Mouse (Mus musculus) limb, embryonic 10.5 days (tissue): ENCODE data around the gene Arg2. TPM values are rescaled to one million over a fixed set of nuclear protein-coding genes. Genes with fewer than 3 reads are reported as not detected.
"Not testable (repeated sequence)": the region's sequence is repeated elsewhere in the genome, so short reads cannot be mapped to it uniquely, and the experiment has no call there.

Source experiments
- DNase-seq: peaks from one replicate; pipeline ENCODE4 v3.0.0-alpha.2; 2017; ENCODE audit warnings: low spot score
- H3K27ac ChIP-seq: fragments of 300-500 bp; sonication (generic); 2 replicates; pipeline ENCODE4 v1.5.1; 2016; ENCODE audit warnings: mild to moderate bottlenecking
- H3K27me3 ChIP-seq: fragments of 300-500 bp; sonication (generic); 2 replicates; pipeline ENCODE4 v1.6.1; 2016; ENCODE audit warnings: low read depth, mild to moderate bottlenecking; ENCODE audit not compliant: poor library complexity, severe bottlenecking
- H3K36me3 ChIP-seq: fragments of 300-500 bp; sonication (generic); 2 replicates; pipeline ENCODE4 v1.6.1; 2016; ENCODE audit warnings: mild to moderate bottlenecking, moderate library complexity
- H3K4me1 ChIP-seq: fragments of 300-500 bp; sonication (generic); 2 replicates; pipeline ENCODE4 v1.6.1; 2016
- H3K4me3 ChIP-seq: fragments of 300-500 bp; sonication (generic); 2 replicates; pipeline ENCODE4 v1.5.1; 2016; ENCODE audit warnings: mild to moderate bottlenecking, moderate library complexity
- H3K9me3 ChIP-seq: fragments of 300-500 bp; sonication (generic); replicated peaks from 2 replicates; pipeline ENCODE4 v1.6.1; 2016; ENCODE audit warnings: mild to moderate bottlenecking
- WGBS: fragments of 180-500 bp; shearing (Covaris S2); methylation state at CpG from one replicate; pipeline ENCODE4 v1.1.7; 2016; 5-methylcytosine and 5-hydroxymethylcytosine counted together
- polyA plus RNA-seq: library from polyadenylated mRNA; unstranded; fragments of >200 nt; fragmentation: Nextera tagmentation; extraction: Ambion mirVana; gene quantifications from 2 replicates; pipeline ENCODE4 v1.2.1, GENCODE M21; 2016

The Arg2 gene
- polyA plus RNA-seq, 1 experiment from 2014 or later, result 0.26 TPM

- peaks cover 8% of the 10 kb centered on the region for H3K4me1 ChIP-seq
- DNase-seq, result no peak
- peaks cover 47% of the 10 kb centered on the region for H3K36me3 ChIP-seq
- no peaks in the 10 kb centered on the region for H3K27me3 ChIP-seq
- 93% methylated on average over 5 of the region's 5 CpGs for WGBS
- no peaks in the 10 kb centered on the region for H3K9me3 ChIP-seq
- no peak overlapping the region for H3K27ac ChIP-seq
- no peak overlapping the region for H3K4me3 ChIP-seq
These were observed 45.4 kb downstream of the Arg2 start for GRCm38 (mm10) chr12:79175998-79176397.

DNA sequence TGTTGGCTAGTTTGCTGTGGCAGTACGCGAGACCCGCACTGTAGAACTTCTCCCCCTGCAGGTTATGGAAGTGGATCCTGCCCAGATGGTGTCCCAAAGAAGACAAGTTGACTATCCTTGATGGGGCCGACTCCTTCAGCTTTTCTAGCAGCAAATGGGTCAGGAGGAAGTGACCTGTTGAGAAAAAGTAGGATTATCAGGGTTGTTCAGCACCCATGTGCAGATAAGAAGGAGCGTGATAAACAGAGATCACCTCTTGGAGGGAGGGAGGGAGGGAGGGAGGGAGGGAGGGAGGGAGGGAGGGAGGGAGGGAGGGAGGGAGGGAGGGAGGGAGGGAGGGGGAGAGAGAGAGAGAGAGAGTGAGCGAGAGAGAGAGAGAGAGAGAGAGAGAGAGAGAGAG, 54.6 kb downstream of the Arg2 start:
- not testable (repeated sequence) for DNase-seq, H3K27me3 ChIP-seq, H3K9me3 ChIP-seq, H3K4me1 ChIP-seq, H3K27ac ChIP-seq, H3K4me3 ChIP-seq
- peaks cover 86% of the 10 kb centered on the region for H3K36me3 ChIP-seq
- 87% methylated on average over 6 of the region's 6 CpGs for WGBS

DNA sequence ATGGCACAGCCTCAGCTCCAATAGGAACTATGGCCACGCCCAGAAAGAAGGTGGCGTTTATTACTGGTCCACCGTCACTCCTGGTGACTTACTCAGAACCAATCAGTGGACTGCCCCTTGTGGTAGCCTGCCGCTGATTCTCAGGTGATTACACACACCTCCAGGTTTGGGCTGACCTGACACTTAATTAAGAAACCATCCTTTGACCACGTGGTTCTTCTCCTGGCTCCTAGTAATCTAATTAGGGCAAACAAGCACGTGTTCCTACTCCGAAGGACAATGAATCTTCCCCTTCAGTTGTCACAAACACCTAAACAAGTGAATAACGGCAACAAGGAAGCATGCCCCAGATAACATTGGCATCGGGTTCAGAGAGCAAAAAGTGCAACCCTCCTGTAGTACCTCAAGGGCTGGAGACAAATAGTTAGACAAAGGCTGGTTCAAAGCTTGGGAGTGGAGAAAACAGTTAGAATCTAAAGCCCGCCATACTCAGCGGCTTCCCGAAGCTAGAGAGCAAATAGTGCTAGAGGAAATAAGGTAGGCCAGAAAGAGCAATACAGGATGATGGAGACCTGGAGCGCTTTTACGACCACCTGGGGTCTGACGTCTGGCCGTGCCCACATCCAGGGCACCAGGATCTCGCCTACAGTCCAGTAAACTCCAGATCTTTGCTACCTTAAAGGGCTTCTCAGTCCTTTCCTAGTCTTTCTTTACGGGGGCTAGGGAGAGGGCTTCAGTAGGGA, 60.5 kb downstream of the Arg2 start:
- Histone ChIP-seq H3K4me3 (peak overlapping the region; percentile 70), H3K4me1 (peaks cover 14% of the 10 kb centered on the region), H3K27me3 (no peaks in the 10 kb centered on the region), H3K27ac (peak overlapping the region; percentile 82), H3K9me3 (no peaks in the 10 kb centered on the region), H3K36me3 (peaks cover 27% of the 10 kb centered on the region)
- 2% methylated on average over 18 of the region's 18 CpGs for WGBS
- DNase-seq, result peak; percentile 62

DNA sequence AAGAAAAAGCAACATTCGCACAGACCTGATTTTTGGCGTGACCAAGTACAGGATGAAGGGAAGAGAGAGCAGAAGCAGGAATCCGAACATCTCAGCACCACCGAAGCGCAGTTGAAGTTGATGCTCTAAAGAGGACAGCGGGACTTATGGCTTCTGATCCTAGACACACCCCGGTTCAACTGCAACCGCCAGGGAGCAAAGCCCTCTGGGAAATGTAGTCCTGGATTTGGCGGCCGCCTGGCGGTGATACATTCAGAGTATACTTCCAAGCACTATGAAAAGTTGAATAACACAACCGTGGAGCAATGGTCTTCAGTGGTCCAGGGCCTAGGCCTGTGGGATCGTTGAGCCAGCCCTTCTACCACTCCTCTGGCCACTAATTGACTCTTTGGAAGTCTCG, 61.1 kb downstream of the Arg2 start:
- Histone ChIP-seq H3K36me3 (peaks cover 21% of the 10 kb centered on the region), H3K4me1 (peaks cover 14% of the 10 kb centered on the region), H3K4me3 (peak overlapping the region; percentile 70), H3K9me3 (no peaks in the 10 kb centered on the region), H3K27me3 (no peaks in the 10 kb centered on the region), H3K27ac (peak overlapping the region; percentile 82)
- peak; percentile 87 for DNase-seq
- 6% methylated on average over 14 of the region's 14 CpGs for WGBS

GRCm38 (mm10) chr12:79192193-79192592, 61.6 kb downstream of the Arg2 start, which contains the start of gene Rdh11:
Gene Rdh11, minus strand, starts transcription at chr12:79192293.
- Histone ChIP-seq H3K27ac (peak within 1 kb of the TSS; percentile 82), H3K36me3 (peaks cover 16% of the 10 kb centered on the region), H3K4me3 (peak within 1 kb of the TSS; percentile 70), H3K9me3 (no peaks in the 10 kb centered on the region), H3K27me3 (no peaks in the 10 kb centered on the region), H3K4me1 (peaks cover 14% of the 10 kb centered on the region)
- no peak for DNase-seq
- 59% methylated on average over 6 of the region's 6 CpGs for WGBS

DNA sequence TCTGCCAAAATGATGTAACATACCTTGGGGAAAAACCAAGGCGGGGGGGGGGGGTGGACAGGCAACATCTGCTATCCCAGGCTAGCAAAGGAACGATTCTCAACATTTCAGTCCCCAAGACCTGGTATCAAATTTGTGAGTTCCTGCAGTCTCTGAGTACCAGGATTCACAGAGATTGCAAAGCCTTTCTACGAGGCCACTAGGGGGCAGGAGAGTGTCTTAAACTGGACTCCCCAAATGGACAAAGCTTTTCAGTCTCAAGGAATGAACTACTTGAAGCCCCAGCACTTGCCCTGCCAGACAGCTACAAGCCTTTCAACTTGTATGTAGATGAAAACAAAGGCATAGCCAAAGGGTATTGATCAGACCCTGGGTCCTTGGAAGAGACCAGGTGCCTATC, 62.9 kb downstream of the Arg2 start:
- WGBS, result 9% methylated on average over 3 of the region's 3 CpGs
- Histone ChIP-seq H3K27ac (no peak overlapping the region), H3K4me3 (no peak overlapping the region)

DNA sequence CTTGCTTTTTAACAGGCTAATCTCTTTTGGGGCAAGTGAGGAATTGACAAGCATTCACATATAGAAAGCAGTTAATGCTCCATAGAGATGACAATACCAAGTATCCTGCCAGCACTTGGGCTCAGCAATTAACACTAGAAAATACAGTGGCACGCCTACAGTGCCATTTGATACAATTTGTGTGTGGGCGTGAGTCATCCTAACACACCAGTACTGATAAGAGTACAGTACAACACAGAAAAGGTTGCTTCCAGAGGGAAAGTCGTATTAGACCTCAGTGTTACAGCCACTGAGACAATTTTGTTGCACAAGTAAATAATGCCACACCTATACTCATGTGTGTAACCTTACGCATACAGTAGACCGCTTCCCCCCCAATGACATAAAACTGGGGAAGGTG, 66.5 kb downstream of the Arg2 start:
- Histone ChIP-seq H3K4me1 (no peaks in the 10 kb centered on the region), H3K27ac (no peak overlapping the region), H3K36me3 (no peaks in the 10 kb centered on the region), H3K4me3 (no peak overlapping the region), H3K27me3 (no peaks in the 10 kb centered on the region), H3K9me3 (no peaks in the 10 kb centered on the region)
- DNase-seq, result no peak
- WGBS, result 90% methylated on average over 5 of the region's 5 CpGs

More for the DNA sequence above, 62.9 kb downstream of the Arg2 start:
- DNase-seq, result peak; percentile 73
- H3K27me3 ChIP-seq, result no peaks in the 10 kb centered on the region
- H3K4me1 ChIP-seq, result peaks cover 14% of the 10 kb centered on the region
- H3K9me3 ChIP-seq, result no peaks in the 10 kb centered on the region
- H3K36me3 ChIP-seq, result peaks cover 4% of the 10 kb centered on the region

GRCm38 (mm10) chr12:79201882-79202281, 71.3 kb downstream of the Arg2 start:
- DNase-seq, result no peak
- no peaks in the 10 kb centered on the region for H3K9me3 ChIP-seq
- 84% methylated on average over 3 of the region's 3 CpGs for WGBS
- H3K4me1 ChIP-seq, result no peaks in the 10 kb centered on the region
- H3K27ac ChIP-seq, result no peak overlapping the region
- H3K27me3 ChIP-seq, result no peaks in the 10 kb centered on the region
- no peak overlapping the region for H3K4me3 ChIP-seq
- H3K36me3 ChIP-seq, result no peaks in the 10 kb centered on the region

Other genes with a start within 250 kb of the Arg2 start
- 2.7 and 3.2 TPM in 2 replicates for gene Plek2, start 223.8 kb upstream of the Arg2 start, polyA plus RNA-seq
- gene Tmem229b, start 123.2 kb upstream of the Arg2 start, polyA plus RNA-seq, result 1.3 and 2.3 TPM in 2 replicates
- 3.3 and 4.3 TPM in 2 replicates for gene Plekhh1, start 101.6 kb upstream of the Arg2 start, polyA plus RNA-seq
- 28.4 and 34.4 TPM in 2 replicates for gene Pigh, start 41.1 kb upstream of the Arg2 start, polyA plus RNA-seq
- 91.8 and 99.8 TPM in 2 replicates for gene Vti1b, start 41.9 kb downstream of the Arg2 start, polyA plus RNA-seq
- 20.8 and 22.2 TPM in 2 replicates for gene Rdh11, start 61.5 kb downstream of the Arg2 start, polyA plus RNA-seq
- gene Rdh12, start 78.1 kb downstream of the Arg2 start, polyA plus RNA-seq, result 1.9 and 2.6 TPM in 2 replicates
- 14.5 and 18.2 TPM in 2 replicates for gene Zfyve26, start 165.5 kb downstream of the Arg2 start, polyA plus RNA-seq
- gene Rad51b, start 166.5 kb downstream of the Arg2 start, polyA plus RNA-seq, result 6.0 and 7.4 TPM in 2 replicates